In genomic region chr8:128685507-128686428, GRCm38 (mm10) we compare ENCODE assay signal across 8 mouse cellular contexts. TPM values are rescaled to one million over a fixed set of nuclear protein-coding genes. Genes with fewer than 3 reads are reported as not detected.
DNase-seq lines count a peak whose midpoint lies in the region; ATAC-seq and TF ChIP-seq lines count a peak whose summit lies in the region.

TSS of gene Itgb1 (plus strand) at chr8:128685654.

- ATAC-seq in erythroblast, adult 5-6 weeks (replicated peaks; ENCODE audit: low FRiP score, poor library complexity, severe bottlenecking): peak; percentile 76
- peak; percentile 95 for ATAC-seq in kidney, embryonic 15.5 days (replicated peaks; ENCODE audit: low FRiP score)
- peak; percentile 94 for ATAC-seq in limb, embryonic 15.5 days (ENCODE audit: insufficient number of reproducible peaks, low FRiP score, low TSS enrichment, low read depth)
- ATAC-seq in midbrain, postnatal 0 days (ENCODE audit: low FRiP score): peak; percentile 96

- H3ac ChIP-seq in C2C12 (ENCODE audit: control insufficient read depth, insufficient read length, low read depth): peak within 1 kb of the TSS; percentile 99

- H3K79me3 ChIP-seq in C2C12 (ENCODE audit: low read depth): peaks cover 50% of the 10 kb centered on the region

- peak; percentile 87 for TF ChIP-seq POLR2A in brain, embryonic 14.5 days (IDR thresholded peaks at IDR 0.05; ENCODE audit: borderline replicate concordance, extremely low read depth, insufficient read depth, insufficient read length, poor library complexity, severe bottlenecking)

- H3K79me2 ChIP-seq in C2C12 (ENCODE audit: control insufficient read depth, insufficient read depth): peaks cover 52% of the 10 kb centered on the region

- TF ChIP-seq CTCF in C2C12 (IDR thresholded peaks at IDR 0.05; ENCODE audit: control insufficient read depth, insufficient read depth, insufficient read length): peak; percentile 20
- TF ChIP-seq CTCF in brain, embryonic 14.5 days (IDR thresholded peaks at IDR 0.05; ENCODE audit: borderline replicate concordance, extremely low read depth, insufficient read depth, insufficient read length): peak; percentile 45; the same call in 1 of the 2 replicates
- peak; percentile 60 for TF ChIP-seq CTCF in midbrain, postnatal 0 days (IDR thresholded peaks at IDR 0.05)

- H3K9me3 ChIP-seq in heart, embryonic 10.5 days: no peaks in the 10 kb centered on the region
- H3K9me3 ChIP-seq in kidney, embryonic 15.5 days (replicated peaks): no peaks in the 10 kb centered on the region
- no peaks in the 10 kb centered on the region for H3K9me3 ChIP-seq in limb, embryonic 15.5 days
- no peaks in the 10 kb centered on the region for H3K9me3 ChIP-seq in midbrain, postnatal 0 days (ENCODE audit: low read length)

- peaks cover 17% of the 10 kb centered on the region for H3K4me1 ChIP-seq in heart, embryonic 10.5 days
- peaks cover 19% of the 10 kb centered on the region for H3K4me1 ChIP-seq in kidney, embryonic 15.5 days
- H3K4me1 ChIP-seq in limb, embryonic 15.5 days: peaks cover 18% of the 10 kb centered on the region
- peaks cover 5% of the 10 kb centered on the region for H3K4me1 ChIP-seq in midbrain, postnatal 0 days (ENCODE audit: insufficient read depth, low read length)

- WGBS in heart, embryonic 10.5 days: under 1% methylated on average over 105 of the region's 113 CpGs
- under 1% methylated on average over 93 of the region's 113 CpGs for WGBS in kidney, embryonic 15.5 days
- under 1% methylated on average over 107 of the region's 113 CpGs for WGBS in limb, embryonic 15.5 days
- WGBS in midbrain, postnatal 0 days: under 1% methylated on average over 96 of the region's 113 CpGs

- H3K4me2 ChIP-seq in kidney, embryonic 15.5 days: peak within 1 kb of the TSS; percentile 63
- H3K4me2 ChIP-seq in limb, embryonic 15.5 days: peak within 1 kb of the TSS; percentile 58
- peak within 1 kb of the TSS; percentile 63 for H3K4me2 ChIP-seq in midbrain, postnatal 0 days (ENCODE audit: low read depth, low read length, poor library complexity, severe bottlenecking)

- peaks cover 9% of the 10 kb centered on the region for H3K36me3 ChIP-seq in C2C12 (ENCODE audit: control insufficient read depth, insufficient read depth)
- no peaks in the 10 kb centered on the region for H3K36me3 ChIP-seq in heart, embryonic 10.5 days
- no peaks in the 10 kb centered on the region for H3K36me3 ChIP-seq in kidney, embryonic 15.5 days
- no peaks in the 10 kb centered on the region for H3K36me3 ChIP-seq in limb, embryonic 15.5 days
- H3K36me3 ChIP-seq in midbrain, postnatal 0 days (ENCODE audit: insufficient read depth, low read length): no peaks in the 10 kb centered on the region

- peak within 1 kb of the TSS; percentile 99 for H3K27ac ChIP-seq in heart, embryonic 10.5 days
- peak within 1 kb of the TSS; percentile 100 for H3K27ac ChIP-seq in kidney, embryonic 15.5 days
- peak within 1 kb of the TSS; percentile 99 for H3K27ac ChIP-seq in limb, embryonic 15.5 days
- H3K27ac ChIP-seq in midbrain, postnatal 0 days (ENCODE audit: low read depth, low read length): peak within 1 kb of the TSS; percentile 99

- DNase-seq in brain, embryonic 14.5 days (ENCODE audit: low read depth): peak; percentile 99
- peak; percentile 97 for DNase-seq in heart, embryonic 10.5 days (ENCODE audit: low spot score)
- DNase-seq in midbrain, postnatal 0 days (ENCODE audit: low spot score): peak; percentile 94
- DNase-seq in spleen, postnatal 14 days (ENCODE audit: low spot score in 2 of 2): peak; percentile 67 to 73

- H3K9ac ChIP-seq in kidney, embryonic 15.5 days: peak within 1 kb of the TSS; percentile 98
- peak within 1 kb of the TSS; percentile 95 for H3K9ac ChIP-seq in limb, embryonic 15.5 days
- H3K9ac ChIP-seq in midbrain, postnatal 0 days (replicated peaks; ENCODE audit: low read length, poor library complexity, severe bottlenecking): peak within 1 kb of the TSS; percentile 91

- H3K4me3 ChIP-seq in C2C12 (ENCODE audit: insufficient read depth, poor library complexity, severe bottlenecking): peak within 1 kb of the TSS; percentile 82
- H3K4me3 ChIP-seq in heart, embryonic 10.5 days: peak within 1 kb of the TSS; percentile 85
- peak within 1 kb of the TSS; percentile 93 for H3K4me3 ChIP-seq in kidney, embryonic 15.5 days (replicated peaks)
- peak within 1 kb of the TSS; percentile 88 for H3K4me3 ChIP-seq in limb, embryonic 15.5 days
- peak within 1 kb of the TSS; percentile 80 for H3K4me3 ChIP-seq in midbrain, postnatal 0 days (ENCODE audit: low read depth, low read length)

- H3K27me3 ChIP-seq in C2C12 (ENCODE audit: control insufficient read depth, insufficient read depth, insufficient read length): no peaks in the 10 kb centered on the region
- no peaks in the 10 kb centered on the region for H3K27me3 ChIP-seq in heart, embryonic 10.5 days (ENCODE audit: insufficient read depth, poor library complexity, severe bottlenecking)
- H3K27me3 ChIP-seq in kidney, embryonic 15.5 days: no peaks in the 10 kb centered on the region
- H3K27me3 ChIP-seq in limb, embryonic 15.5 days: no peaks in the 10 kb centered on the region
- H3K27me3 ChIP-seq in midbrain, postnatal 0 days (ENCODE audit: insufficient read depth, low read length): no peaks in the 10 kb centered on the region

TF ChIP-seq in C2C12, 6 proteins besides CTCF, POLR2A, EP300 and RAD21:
- TF ChIP-seq FOSL1 (IDR thresholded peaks at IDR 0.05; ENCODE audit: insufficient read depth, low read length, poor library complexity, severe bottlenecking) (no peak), MAX (IDR thresholded peaks at IDR 0.05) (peak; percentile 51), USF1 (IDR thresholded peaks at IDR 0.05; ENCODE audit: low read depth) (no peak), CEBPB (IDR thresholded peaks at IDR 0.05; ENCODE audit: low read depth) (no peak), MYOG (IDR thresholded peaks at IDR 0.05; ENCODE audit: control insufficient read depth, extremely low read depth, insufficient read length) (no peak)

RNA-seq across cellular contexts. Expression of gene Itgb1, which starts in this region (rescaled TPM):
- polyA plus RNA-seq in C2C12 (2012; fragmentation: generic; extraction: Trizol): 184 TPM
- 58.8 and 74.0 TPM in 2 replicates for polyA plus RNA-seq in brain, embryonic 14.5 days (2012; rRNA removed)
- total RNA-seq in erythroblast, adult 5-6 weeks (2015; ENCODE audit: low replicate concordance): 33.8 and 37.6 TPM in 2 replicates
- total RNA-seq in erythroblast, adult 5-6 weeks (2017; ENCODE audit: low replicate concordance): 51.9 and 56.3 TPM in 2 replicates
- polyA plus RNA-seq in heart, embryonic 10.5 days (2016; fragmentation: Nextera tagmentation; extraction: Ambion mirVana): 261 and 314 TPM in 2 replicates
- 288 and 292 TPM in 2 replicates for polyA plus RNA-seq in kidney, embryonic 15.5 days (2015; fragmentation: Nextera tagmentation; extraction: Ambion mirVana)
- 269 TPM in 2 replicates for polyA plus RNA-seq in limb, embryonic 15.5 days (2015; fragmentation: Nextera tagmentation; extraction: Ambion mirVana)
- 56.1 and 71.8 TPM in 2 replicates for total RNA-seq in midbrain, postnatal 0 days (2014; rRNA removed)
- 57.6 and 59.7 TPM in 2 replicates for polyA plus RNA-seq in midbrain, postnatal 0 days (2015; fragmentation: Nextera tagmentation; extraction: Ambion mirVana)

Comparison
In these comparisons a context has a peak if more than half of its experiments do, and no peak if none do; other contexts are left out.
1. Peak in every context shown above with its lines: DNase-seq, ATAC-seq, H3K4me3 ChIP-seq and H3K27ac ChIP-seq.